Mouse (Mus musculus) layer of hippocampus, postnatal 36 days (tissue): ENCODE data around the gene Vps33b. TPM values are rescaled to one million over a fixed set of nuclear protein-coding genes. Genes with fewer than 3 reads are reported as not detected.

Experiments
- DNase-seq, 2 experiments: peaks; one replicate each; pipeline ENCODE4 v3.0.0; 2022
- total RNA-seq, 2 experiments: library from RNA; stranded (reverse); gene quantifications; 2 replicates each; pipeline ENCODE4 v1.2.3; 2021

The Vps33b gene
- total RNA-seq, result 10 to 100 TPM; 21.6 to 24.3 TPM

DNA sequence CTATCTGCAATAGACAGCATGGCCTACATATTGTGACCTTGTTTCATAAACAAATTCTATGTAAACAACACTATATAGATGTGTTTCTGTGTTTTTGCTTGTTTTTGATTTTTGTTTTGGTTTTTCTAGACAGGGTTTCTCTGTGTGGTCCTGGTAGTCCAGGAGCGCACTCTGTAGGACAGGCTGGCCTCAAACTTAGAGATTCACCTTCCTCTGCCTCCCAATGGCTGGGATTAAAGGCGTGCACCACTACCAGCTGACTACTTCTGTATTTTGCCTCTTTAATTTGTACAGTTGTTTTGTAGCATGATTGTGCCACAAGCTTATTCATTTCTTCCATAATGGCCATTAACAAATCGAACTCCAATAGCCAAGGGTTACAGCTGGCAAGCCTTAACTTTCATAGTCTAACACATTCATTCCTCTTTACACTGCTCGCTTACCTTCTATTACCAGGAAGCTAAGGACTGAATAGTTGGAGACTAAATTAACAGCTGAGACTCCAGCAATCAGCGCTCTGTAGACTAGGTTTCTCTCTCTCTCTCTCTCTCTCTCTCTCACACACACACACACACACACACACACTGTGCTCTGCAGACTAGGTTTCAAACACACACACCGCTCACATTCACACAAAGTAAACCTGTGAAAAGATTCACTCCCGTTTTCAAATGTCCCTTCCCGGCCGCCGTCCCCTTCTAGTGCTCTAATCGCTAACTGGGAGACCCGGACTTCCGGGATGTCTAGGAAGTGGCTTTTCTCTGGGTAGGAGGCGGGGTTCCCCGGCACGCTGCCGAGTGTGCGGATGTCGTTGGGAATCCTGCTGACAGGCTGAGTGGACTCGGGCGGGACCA lies at the start of gene Vps33b:
Vps33b (plus strand) TSS at position 753 of the 854 bp plus-strand sequence.
- peak; percentile 92 to 94 for DNase-seq

DNA sequence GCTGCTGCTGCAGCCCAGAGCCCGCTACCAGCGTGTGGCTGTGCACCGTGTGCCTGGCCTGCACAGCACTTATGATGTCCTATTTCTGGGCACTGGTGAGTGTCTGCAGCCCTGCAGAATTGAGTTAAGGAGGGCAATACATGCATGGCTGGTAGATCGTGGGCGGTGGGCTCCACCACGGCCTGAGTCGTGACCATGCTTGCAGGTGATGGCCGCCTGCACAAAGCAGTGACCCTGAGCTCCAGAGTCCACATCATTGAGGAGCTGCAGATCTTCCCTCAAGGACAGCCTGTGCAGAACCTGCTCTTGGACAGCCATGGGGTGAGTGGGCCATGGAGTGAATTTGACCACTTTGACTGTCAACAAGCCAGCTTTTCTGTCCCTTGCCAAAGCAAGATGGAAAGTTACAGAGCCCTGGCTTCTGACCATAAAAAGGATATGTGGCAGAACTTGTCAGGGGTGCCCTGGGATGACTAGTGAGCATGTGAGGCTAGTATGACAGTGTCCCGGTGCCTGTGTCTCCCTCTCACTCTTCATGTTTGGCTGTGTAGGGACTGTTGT lies 49.1 kb upstream of the Vps33b start:
- no peak for DNase-seq

DNA sequence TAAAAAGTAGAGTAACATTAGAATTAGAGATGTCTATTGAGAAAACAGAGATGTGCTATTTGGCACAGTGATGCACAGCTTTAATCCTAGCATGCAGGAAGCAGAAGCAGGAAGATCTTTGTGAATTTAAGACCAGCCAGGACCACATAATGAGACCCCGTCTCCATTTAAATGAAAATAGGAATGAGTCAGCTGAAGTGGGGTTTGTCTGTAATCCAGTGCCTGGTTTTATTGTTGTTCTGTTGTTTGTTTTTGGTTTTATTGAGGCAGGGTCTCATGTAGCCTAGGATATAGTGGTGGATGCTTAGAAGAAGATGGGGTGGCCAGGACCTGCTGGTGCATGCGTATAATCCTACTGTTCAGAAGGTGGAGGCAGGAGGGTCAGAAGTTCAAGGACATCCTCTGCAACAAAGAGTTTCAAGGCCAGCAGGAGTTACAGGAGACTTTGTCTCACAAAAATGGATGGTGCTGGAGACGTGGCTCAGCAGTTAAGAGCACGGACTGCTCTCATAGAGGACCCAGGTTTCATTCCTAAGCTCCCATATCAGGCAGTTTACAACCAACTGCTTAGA lies 48.2 kb upstream of the Vps33b start:
- DNase-seq, result no peak

DNA sequence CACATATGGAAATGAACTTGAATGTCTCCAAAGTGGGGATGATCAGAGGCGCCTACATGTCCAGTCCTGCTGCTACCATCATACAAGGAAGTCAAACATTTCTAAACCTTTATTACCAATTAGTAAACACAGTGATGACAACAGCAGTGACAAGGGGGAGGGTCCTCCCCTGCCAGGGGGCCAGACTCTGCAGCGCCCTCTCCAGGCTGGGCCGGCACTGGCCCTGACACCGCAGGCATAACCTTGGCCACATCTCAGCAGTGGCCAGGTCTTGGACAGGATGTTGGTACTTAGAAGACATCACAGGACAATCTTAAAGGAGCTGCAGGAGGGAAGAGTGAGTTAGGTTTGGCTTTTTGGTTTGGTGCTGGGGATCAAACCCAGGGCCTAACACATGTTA lies 42.4 kb upstream of the Vps33b start:
- no peak for DNase-seq

DNA sequence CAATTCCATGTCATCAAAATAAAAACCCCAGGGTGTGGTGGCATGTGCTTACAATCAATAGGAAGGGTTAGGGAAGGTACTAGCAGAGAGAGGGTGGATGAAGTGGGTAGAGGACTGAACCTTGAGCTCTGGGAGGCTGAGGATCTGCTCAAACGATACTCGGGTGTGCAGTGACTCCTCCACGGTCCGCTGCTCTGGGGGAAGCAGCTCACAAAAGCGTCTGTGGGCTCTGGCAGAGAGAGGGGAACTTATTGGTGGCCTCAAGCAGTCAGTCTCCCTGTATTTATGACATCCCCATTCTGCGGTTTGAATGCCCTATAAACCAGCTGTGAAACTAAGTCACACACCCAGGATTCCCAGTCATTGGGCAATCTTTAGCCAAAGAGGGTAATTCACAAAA lies 39.3 kb upstream of the Vps33b start:
- DNase-seq, result no peak

DNA sequence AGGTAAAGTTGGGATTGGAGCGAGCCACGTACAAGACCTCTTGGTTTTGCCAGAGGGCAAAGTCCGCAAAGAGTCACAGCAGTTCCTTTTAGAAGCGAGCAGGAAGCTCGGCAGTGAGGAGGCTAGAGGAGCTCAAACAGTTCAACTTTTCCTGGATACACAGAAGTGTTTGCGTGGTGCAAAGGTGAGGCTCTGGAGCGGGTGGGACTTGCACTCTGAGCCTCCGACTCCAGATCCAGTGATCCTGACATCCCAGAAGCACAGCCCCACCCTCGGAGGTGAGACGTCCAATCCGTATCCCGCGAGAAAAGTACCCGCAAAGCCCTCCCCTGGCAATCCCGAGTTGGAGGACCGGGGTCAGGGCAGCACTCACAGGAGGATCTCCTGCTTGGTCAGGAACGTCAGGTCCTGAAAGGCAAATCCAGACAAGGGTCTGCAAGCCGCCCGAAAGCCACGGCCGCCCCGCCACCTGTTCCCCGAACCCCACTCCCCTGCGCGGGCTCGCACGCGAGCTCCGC lies 37.4 kb upstream of the Vps33b start:
- no peak for DNase-seq

DNA sequence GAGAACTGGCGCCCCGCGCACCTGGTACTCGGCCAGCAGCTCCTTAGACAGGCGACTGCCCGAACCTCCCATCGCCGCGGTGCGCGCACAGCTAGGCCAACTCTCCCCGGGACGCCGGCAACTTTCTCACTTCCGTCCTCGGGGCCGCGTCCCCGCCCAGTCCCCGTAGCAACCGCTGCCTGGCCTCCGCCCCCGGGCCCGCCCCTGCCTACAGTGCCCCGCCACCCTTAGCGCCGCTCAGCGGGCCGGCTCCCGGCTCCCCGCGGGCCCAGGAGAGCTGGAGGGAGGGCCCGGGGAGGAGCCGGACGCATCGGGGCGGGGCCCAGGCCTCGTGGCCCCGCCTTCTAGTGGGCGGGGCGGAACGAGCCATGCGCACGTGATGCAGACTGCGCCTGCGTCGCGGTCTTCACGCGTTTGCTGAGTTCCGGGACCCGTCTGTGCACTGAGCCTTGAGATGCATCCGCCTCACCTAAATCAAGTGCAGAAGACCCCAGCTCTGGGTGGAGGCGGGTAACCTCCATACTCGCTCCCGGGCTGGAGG lies 36.9 kb upstream of the Vps33b start, which contains the start of the genes Cib1 and Gdpgp1:
Cib1 (minus strand) TSS at position 325 of the 541 bp plus-strand sequence.
Gdpgp1 (plus strand) TSS at position 377 of the 541 bp plus-strand sequence.
- peak; percentile 94 for DNase-seq

DNA sequence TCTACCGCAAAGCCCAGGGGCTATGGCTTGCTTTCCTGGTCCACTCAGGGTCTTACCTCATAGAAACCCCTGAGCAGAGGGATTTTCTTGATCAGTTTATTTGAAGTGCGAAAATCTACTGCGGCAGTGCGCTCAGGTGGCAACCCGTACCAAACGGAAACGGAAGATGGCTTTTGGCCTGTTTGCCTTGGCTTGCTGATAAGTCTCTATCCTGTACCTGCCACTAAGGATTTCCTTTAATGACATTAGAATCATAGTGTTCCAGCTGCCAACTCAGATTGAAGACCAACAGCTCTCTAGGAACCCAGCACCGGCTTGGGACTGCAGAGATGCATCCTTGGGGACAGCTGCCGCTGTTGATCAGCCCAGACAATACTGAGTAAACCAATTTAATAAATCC lies 35.6 kb upstream of the Vps33b start:
- DNase-seq, result no peak

DNA sequence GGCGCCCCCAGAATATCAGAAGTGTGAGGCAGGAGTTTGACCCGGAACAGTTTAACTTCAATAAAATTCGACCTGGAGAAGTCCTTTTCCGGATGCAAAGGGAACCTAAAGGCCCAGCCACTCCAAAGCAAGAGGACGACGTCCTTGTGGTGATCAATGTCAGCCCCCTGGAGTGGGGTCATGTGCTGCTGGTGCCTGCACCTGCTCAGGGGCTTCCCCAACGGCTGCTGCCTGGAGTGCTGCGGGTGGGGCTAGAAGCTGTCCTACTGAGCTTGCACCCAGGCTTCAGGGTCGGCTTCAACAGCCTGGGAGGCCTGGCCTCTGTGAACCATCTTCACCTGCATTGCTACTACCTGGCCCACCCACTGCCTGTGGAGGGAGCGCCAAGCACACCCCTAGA lies 30.9 kb upstream of the Vps33b start:
- no peak for DNase-seq

DNA sequence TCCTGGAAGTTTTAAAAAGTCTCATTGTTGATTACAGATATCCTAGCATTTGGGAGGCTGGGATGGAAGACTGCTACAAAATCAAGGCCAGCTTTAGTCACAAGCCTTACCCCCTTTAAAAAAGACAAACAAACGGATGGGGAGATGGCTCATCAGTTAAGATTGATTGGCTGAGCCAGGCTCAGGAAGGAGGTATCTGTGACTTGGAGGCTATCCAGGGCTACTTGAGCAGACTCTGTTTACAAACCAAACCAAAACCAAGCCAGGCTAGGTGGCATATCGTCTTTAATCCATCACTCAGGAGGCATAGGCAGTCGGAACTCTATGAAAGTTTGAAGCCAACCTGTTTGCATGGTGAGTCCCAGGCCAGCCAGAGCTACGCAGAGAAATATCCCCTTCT lies 27.8 kb upstream of the Vps33b start:
- DNase-seq, result no peak

DNA sequence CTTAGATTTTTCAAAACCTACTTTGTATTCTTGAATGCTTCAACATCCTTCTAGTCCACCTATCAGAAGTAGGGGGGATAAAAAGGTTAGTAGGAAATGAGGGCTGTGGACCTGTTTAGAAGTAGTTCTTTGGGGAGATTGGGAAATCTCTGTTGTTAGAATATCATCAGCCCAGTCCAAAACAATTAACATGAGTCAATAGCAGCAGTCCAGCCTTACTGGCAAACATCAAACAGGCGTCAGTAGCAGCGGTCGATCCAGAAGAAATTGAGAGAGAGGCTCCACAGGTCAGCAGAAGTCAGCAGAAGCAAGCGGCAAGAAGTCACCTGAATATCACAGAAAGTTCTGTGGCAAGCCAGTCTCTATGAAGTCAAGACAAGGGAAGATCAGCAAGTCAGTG lies 24.6 kb upstream of the Vps33b start:
- no peak for DNase-seq

DNA sequence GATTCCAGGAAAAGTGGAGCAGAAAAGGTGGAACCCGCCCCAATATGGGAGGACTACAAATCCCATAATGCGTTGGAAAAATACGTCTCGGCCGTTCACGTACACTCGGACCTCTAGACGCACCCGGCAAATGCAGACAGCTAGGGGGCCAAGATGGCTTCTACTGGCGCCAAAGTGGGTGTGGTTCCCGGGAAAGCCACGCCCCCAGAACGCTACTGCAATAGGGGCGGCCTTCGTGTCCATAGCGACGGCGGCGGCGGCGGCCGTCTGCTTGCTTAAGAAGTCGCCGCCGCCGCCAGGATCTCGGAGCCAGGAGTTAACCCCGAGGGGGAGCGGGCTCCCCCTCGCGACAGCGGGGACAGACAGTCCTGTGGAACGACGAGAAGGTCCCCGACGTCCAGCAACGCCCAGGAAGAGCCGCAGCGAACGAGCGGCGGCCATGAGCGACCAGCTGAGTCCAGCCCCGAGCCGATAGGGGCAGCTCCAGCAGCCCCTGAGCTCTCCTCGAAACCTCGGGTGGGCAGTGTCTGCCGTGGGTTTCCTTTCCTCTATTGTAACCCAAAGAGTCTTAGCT lies 23.2 kb upstream of the Vps33b start, which contains the start of gene Ttll13:
Ttll13 (plus strand) TSS at position 229 of the 574 bp plus-strand sequence.
- DNase-seq, result peak; percentile 93 to 94

DNA sequence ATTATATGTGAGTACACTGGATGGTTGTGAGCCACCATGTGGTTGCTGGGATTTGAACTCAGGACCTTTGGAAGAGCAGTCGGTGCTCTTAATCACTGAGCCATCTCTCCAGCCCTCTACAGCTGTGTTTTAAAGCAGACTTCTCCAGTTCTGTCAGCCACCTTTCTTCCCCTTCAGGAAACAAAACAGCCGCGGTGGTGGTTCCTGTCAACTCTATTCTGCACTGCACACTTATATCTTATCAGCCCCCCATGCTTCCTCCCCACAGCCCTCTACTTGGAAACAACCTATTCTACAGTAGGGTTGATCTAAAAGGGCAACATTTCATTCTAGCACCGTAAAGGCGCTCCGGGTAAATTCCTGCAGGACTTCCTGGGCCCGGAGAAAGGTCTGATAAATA lies 22.6 kb upstream of the Vps33b start:
- DNase-seq, result no peak

DNA sequence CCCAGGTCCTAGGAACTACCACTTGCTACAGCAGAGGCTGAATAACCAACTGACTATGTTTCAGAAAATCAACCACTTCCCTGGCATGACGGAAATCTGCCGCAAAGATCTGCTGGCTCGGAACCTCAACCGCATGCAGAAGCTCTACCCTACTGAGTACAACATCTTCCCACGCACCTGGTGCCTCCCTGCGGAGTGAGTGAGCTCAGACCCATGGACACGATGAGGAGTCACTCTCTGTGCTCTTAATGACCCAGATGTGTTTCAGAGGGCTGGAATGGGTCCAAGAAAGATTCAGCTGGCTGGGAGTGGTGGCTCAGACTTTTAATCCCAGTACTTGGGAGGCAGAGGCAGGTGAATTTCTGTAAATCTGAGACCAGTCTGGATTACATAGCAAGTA lies 17.0 kb upstream of the Vps33b start:
- no peak for DNase-seq

DNA sequence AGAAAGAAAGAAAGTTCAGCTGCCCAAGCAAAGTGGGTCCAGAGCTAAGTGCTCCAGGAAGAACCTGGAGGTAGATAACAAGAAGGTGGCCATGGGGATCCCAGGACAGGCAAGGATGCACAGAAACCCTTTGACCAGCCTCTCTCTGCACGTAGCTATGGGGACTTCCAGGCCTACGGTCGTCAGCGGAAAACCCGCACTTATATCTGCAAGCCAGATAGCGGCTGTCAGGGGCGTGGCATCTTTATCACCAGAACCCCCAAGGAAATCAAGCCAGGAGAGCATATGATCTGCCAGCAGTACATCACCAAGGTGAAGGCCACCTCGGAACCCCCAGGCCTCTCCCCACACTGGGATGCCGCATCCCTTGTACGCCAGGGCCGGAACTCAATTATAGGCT lies 16.6 kb upstream of the Vps33b start:
- DNase-seq, result no peak

DNA sequence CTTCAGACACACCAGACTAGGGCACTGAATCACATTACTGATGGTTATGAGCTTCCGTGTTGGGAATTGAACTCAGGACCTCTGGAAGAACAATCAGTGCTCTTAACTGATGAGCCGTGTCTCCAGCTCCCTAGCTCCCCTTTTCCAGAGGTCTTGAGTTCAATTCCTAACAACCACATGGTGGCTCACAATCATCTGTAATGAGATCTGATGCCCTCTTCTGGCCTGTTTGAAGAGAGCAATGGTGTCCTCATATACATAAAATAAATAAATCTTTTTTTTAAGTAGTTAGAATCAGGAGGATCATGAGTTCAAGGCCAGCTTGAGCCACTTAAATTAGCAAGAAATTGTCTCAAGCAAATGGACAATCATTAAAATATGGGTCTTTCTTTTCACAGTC lies 13.5 kb upstream of the Vps33b start:
- no peak for DNase-seq

DNA sequence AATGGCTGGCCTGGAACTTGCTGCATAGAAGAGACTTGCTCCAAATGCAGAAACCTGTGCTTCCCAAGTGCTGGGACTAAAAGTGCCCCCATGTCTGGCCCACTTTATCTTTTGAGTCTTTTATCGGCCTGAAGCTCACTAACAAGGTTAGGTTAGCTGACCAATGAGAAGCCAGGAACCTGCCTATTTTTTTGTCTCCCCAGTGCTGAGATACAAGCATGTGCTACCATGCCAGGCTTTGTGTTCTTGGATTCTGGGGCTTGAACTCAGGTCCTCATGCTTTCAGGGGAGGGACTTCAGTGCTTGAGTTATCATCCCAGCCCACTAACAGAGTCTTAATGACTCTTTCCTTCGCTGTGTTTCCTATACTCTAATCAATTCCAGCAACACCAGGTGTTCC lies 11.7 kb upstream of the Vps33b start:
- DNase-seq, result no peak

DNA sequence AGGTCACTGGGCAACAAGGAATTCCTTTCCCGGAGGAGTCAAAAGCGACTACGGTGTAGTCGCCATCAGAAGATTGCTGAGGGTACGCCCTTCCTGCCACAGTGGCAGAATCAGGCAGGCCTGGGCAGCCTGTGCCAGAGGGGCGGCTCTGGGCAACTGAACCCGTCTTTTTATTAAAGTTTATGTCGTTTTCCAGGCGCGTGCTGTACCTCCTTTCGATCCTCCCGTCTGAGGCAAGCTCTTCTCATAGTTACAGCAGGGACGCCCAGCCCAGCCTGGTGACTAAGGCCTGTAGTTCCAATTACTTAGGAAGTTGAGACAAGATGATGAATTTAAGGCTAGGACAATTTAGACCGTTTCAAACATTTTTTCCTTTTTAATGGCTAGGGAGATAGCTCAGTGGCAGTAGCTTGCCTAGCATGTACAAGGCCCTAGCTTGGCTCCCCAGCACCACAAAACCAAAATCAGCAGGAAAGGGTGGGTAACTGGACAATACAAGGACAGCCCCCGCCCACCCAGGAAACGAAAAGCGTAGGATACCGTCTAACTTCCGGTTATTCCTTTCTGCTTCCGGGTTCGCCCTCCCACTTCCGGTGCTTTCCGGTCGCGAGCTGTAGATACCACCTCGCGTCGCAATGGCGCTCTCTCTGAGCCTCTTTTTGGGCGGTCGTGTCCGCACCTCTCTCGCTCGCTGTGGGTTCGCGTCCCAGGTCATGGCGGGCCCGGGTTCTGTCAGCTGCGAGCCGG lies 8.7 kb upstream of the Vps33b start, which contains the start of gene Ngrn:
Ngrn (plus strand) TSS at position 591 of the 747 bp plus-strand sequence.
- peak; percentile 75 to 80 for DNase-seq

DNA sequence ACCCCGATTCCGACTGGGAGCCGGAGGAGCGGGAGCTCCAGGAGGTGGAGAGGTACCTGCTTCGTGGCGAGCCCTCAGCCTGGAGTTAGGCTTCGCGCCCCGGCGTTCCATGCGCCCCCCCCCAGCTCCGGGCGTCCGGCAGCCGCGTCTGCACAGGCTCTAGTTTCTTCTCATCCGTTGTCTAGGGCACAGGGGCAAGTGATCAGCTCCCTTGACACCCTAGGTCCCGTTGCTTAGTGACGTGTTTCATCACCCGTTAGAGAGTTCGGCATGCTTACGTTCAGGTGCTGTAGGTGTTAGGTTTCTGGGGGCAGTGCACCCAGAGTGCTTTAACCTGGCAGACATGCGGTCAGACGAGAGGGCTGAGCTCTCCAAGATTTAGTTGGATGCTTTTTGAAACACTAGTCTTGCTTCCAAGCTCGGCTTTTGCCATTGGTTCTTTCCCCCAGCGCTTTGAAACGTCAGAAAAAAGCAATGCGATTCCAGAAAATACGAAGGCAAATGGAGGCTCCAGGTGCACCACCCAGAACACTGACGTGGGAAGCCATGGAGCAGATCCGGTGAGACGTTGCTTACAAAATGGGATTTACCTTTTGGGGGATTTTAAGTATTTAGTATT lies 8.0 kb upstream of the Vps33b start:
- peak; percentile 9 to 11 for DNase-seq

DNA sequence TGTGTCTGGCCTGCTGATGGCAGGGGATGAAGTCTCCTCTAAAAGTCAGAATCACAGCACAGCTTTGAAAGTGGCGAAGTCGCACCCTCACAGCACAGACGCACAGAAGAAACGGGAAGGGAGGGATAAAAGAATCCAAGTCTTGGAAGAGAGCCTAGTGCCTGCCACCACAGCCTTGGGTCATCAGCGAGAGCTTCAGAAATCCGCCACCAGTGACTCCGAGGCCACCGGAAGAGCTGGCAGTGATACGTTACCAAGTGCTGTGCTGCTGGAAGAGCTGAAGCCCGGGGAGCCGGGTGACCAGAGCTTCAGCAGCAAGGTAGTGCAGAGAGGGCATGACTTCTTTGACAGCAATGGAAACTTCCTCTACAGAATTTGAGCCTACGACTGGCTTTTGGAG lies 4.8 kb upstream of the Vps33b start:
- DNase-seq, result no peak

DNA sequence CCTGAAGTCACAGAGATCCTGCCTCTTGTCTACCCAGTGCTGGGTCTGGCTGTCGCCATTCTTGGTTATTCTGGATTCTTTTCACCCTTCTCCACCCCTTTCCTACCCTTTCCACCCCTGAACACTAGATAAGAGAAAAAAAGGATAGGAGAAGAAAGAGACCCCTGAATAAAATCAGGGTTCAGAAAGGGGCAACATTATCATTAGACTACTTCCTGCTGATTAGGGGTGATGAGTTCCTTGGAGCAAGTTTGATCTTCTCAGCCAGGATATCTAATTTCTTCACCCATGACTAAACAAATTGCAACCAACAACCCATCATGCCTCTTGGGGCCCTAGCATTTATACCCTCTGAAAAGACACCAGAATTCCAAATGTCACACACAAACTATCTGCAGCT lies 1.7 kb upstream of the Vps33b start:
- DNase-seq, result no peak
